Mouse (Mus musculus) neutrophil, adult 5-6 weeks (primary cell): ENCODE results near the gene Zfp433. TPM values are rescaled to one million over a fixed set of nuclear protein-coding genes. Genes with fewer than 3 reads are reported as not detected.
"Not testable (repeated sequence)": the region's sequence is repeated elsewhere in the genome, so short reads cannot be mapped to it uniquely, and the experiment has no call there.

Experiments
- ATAC-seq: fragments of 151-379, 151-347 bp; 2 replicates; pipeline ENCODE4 v1.8.0; 2017; ENCODE audit warnings: mild to moderate bottlenecking, moderate TSS enrichment; ENCODE audit not compliant: insufficient number of reproducible peaks, poor library complexity, low FRiP score, severe bottlenecking; ENCODE audit errors: extremely low read depth
- total RNA-seq: library from RNA; stranded (forward); fragments of 200-1000 nt; gene quantifications from 2 replicates; pipeline ENCODE4 v1.2.3, GENCODE M21; 2017

The Zfp433 gene
- total RNA-seq, result 11.8 and 21.3 TPM in 2 replicates

DNA sequence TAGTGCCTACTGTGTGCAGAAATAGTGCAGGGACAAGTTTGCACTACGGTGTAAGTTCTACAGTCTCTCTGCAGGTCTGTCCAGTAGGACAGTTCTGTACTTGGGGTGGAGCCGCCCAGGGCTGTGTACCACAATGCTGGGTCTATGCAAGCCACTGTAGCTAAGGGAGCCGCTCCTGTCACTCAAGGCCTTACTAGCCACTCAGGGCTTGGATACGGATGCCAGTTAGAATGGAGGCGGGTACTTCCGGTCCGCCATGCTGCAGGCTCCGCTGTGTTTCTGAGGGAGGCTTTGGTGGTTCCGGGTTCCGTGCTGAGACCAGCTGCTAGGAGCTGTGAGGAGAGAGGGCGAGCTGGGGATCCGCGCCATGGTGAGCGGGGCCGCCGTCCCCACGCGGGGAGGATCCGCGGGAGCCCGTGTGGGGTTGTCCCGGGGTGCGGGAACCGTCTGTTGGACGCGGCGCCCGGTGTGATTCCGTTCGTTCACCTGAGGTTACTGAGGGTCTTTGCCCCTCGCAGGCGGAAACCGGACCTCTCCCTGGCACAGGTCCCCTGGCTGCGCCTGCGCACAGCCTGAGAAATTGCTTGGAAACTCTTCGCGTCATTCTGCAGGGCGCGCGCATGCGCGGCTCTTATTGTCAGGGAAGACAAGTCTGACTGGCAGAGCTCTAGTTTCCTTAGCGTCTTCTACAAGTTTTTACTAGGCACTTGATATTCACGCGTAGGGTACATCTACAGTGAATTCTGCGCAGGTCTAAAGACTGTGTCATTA is at the start of gene Zfp433:
Gene Zfp433, plus strand, starts transcription at position 295 of the 771 bp plus-strand sequence.
- ATAC-seq, result peak; percentile 99

DNA sequence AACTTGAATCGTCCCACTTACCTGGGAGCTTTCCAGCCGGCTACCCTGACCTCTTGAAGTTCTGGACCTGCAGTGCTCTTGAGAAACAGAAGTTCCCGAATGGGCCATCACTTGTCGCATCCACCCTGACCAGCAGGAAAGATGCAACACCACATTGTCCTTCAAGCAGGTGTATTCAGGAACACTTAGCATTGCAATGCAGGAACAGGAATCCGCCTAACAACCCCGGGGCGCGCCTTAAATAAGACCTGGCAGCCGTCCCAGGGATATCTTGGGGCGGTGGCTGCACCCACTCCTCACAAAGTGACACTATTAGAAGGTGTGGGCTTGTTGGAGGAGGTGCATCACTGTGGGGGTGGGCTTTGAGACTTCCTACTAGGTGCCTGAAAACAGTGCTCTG is 49.4 kb upstream of the Zfp433 start:
- no peak for ATAC-seq

- no peak for ATAC-seq
Observed at GRCm38 (mm10) chr10:81656174-81656573, 48.5 kb upstream of the Zfp433 start.

DNA sequence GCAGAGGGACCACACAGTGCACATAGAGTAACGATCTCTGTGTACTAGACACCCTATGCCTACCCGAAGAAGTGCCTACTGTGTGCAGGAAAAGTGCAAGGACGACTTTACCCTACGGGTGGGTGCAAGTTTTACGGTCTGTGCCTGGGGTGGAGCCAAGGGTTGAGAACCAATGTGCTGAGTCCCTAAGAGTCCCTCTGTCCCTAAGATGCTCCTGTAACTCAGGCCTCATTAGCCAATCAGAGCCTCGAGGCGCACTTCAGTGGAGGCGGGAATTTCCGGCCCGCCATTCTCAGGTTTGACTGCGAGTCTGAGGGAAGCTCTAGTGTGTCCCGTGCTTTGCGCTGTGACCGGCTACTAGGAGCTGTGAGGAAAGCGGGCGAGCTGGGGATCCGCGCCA is 17.5 kb upstream of the Zfp433 start:
- not testable (repeated sequence) for ATAC-seq

GRCm38 (mm10) chr10:81770506-81771403 is 66.1 kb downstream of the Zfp433 start, which contains the start of gene Gm3055:
Gm3055 (minus strand) TSS chr10:81771161.
- peak; percentile 90 for ATAC-seq

DNA sequence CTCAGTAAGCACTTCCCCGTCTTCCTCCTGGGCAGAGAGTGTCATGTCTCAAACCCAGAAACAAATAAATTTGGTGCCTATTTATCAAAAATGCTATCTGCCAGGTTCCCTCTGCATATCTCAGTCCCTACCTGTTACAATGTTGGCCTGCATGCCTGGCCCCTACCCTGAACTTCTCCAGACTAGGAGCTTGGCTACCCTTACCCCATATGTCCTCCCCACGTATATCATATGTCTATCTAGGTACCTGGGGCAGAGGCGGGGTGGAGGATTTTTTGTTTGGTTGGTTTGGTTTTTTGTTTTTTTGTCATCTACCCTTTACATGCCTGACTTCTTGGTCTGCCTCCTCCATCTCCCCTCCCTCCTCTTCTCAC is 66.8 kb downstream of the Zfp433 start:
- not testable (repeated sequence) for ATAC-seq

Other genes starting within 250 kb of the Zfp433 start
- gene Nfic, start 249.2 kb upstream of the Zfp433 start, total RNA-seq, result 8.3 and 12.2 TPM in 2 replicates
- not detected in 2 replicates for gene Celf5, start 222.1 kb upstream of the Zfp433 start, total RNA-seq
- gene Ncln, start 208.4 kb upstream of the Zfp433 start, total RNA-seq, result 148 and 149 TPM in 2 replicates
- 61.1 and 63.1 TPM in 2 replicates for gene S1pr4, start 204.7 kb upstream of the Zfp433 start, total RNA-seq
- 12.6 and 13.4 TPM in 2 replicates for gene Gna15, start 180.6 kb upstream of the Zfp433 start, total RNA-seq
- gene Gna11, start 159.6 kb upstream of the Zfp433 start, total RNA-seq, result 13.5 and 27.0 TPM in 2 replicates
- gene Aes, start 145.3 kb upstream of the Zfp433 start, total RNA-seq, result 276 and 331 TPM in 2 replicates
- gene Tle2, start 130.3 kb upstream of the Zfp433 start, total RNA-seq, result 1.5 and 2.6 TPM in 2 replicates
- gene Tle6, start 103.8 kb upstream of the Zfp433 start, total RNA-seq, result 1.9 TPM in 1 of 2 replicates, not detected in the other
- gene BC025920, start 98.6 kb upstream of the Zfp433 start, total RNA-seq, result 5.0 and 5.8 TPM in 2 replicates
- gene Sirt6, start 77.0 kb upstream of the Zfp433 start, total RNA-seq, result 5.6 and 6.4 TPM in 2 replicates
- 0.58 and 0.98 TPM in 2 replicates for gene Ankrd24, start 76.3 kb upstream of the Zfp433 start, total RNA-seq
- 7.9 and 9.8 TPM in 2 replicates for gene Gm10778, start 55.8 kb upstream of the Zfp433 start, total RNA-seq
- 5.6 and 11.2 TPM in 2 replicates for gene Gm3055, start 66.3 kb downstream of the Zfp433 start, total RNA-seq
- 1.0 and 2.8 TPM in 2 replicates for gene Gm4767, start 107.4 kb downstream of the Zfp433 start, total RNA-seq
- gene Gm32687, start 159.1 kb downstream of the Zfp433 start, total RNA-seq, result 6.4 and 7.4 TPM in 2 replicates
- 2.7 and 6.1 TPM in 2 replicates for gene Zfp781, start 225.7 kb downstream of the Zfp433 start, total RNA-seq